Mouse (Mus musculus) embryonic facial prominence, embryonic 11.5 days (tissue): ENCODE results near the gene Igf2bp2. TPM values are rescaled to one million over a fixed set of nuclear protein-coding genes. Genes with fewer than 3 reads are reported as not detected.

Experiments used
- ATAC-seq: fragments of 200-750 bp; cut with Nextera tagmentation; replicated peaks from 2 replicates; pipeline ENCODE4 v1.8.0; 2017; ENCODE audit warnings: low read depth; ENCODE audit not compliant: insufficient number of reproducible peaks, low FRiP score, low TSS enrichment
- DNase-seq: peaks from one replicate; pipeline ENCODE4 v3.0.0-alpha.2; 2015; ENCODE audit warnings: low spot score
- H3K27ac ChIP-seq: fragments of 300-500 bp; sonication (generic); replicated peaks from 2 replicates; pipeline ENCODE4 v1.5.1; 2014; ENCODE audit warnings: mild to moderate bottlenecking, low read depth, low read length, control low read depth
- H3K27me3 ChIP-seq: fragments of 300-500 bp; sonication (generic); 2 replicates; pipeline ENCODE4 v1.6.1; 2014; ENCODE audit warnings: mild to moderate bottlenecking, low read length, moderate library complexity, mixed read lengths; ENCODE audit not compliant: control insufficient read depth, insufficient read depth
- H3K36me3 ChIP-seq: fragments of 300-500 bp; sonication (generic); replicated peaks from 2 replicates; pipeline ENCODE4 v1.6.1; 2014; ENCODE audit warnings: low read depth, mild to moderate bottlenecking, low read length, moderate library complexity, mixed read lengths; ENCODE audit not compliant: control insufficient read depth, insufficient read depth
- H3K4me1 ChIP-seq: fragments of 300-500 bp; sonication (generic); 2 replicates; pipeline ENCODE4 v1.6.1; 2014; ENCODE audit warnings: low read length, mixed read lengths; ENCODE audit not compliant: control insufficient read depth, insufficient read depth
- H3K4me2 ChIP-seq: fragments of 300-500 bp; sonication (generic); 2 replicates; pipeline ENCODE4 v1.6.1; 2014; ENCODE audit warnings: low read depth, mild to moderate bottlenecking, control low read depth, low read length, moderate library complexity
- H3K4me3 ChIP-seq: fragments of 300-500 bp; sonication (generic); 2 replicates; pipeline ENCODE4 v1.5.1; 2014; ENCODE audit warnings: low read depth, low read length, control low read depth
- H3K9ac ChIP-seq: fragments of 300-500 bp; sonication (generic); replicated peaks from 2 replicates; pipeline ENCODE4 v1.6.1; 2014; ENCODE audit warnings: mild to moderate bottlenecking, control low read depth, low read length
- H3K9me3 ChIP-seq: fragments of 300-500 bp; sonication (generic); replicated peaks from 2 replicates; pipeline ENCODE4 v1.6.1; 2016; ENCODE audit warnings: mild to moderate bottlenecking, low read length, inconsistent platforms, mixed read lengths; ENCODE audit not compliant: control insufficient read depth
- WGBS: fragments of 180-500 bp; shearing (Covaris S2); extraction: QIAGEN DNeasy Blood & Tissue Kit; methylation state at CpG from one replicate; pipeline ENCODE4 v1.1.7; 2014; 5-methylcytosine and 5-hydroxymethylcytosine counted together
- polyA plus RNA-seq: library from polyadenylated mRNA; unstranded; fragments of >200 nt; fragmentation: Nextera tagmentation; extraction: Ambion mirVana; gene quantifications from 2 replicates; pipeline ENCODE4 v1.2.1, GENCODE M21; 2014

Gene Igf2bp2
- polyA plus RNA-seq, 1 experiment from 2014 or later = 149 TPM

DNA sequence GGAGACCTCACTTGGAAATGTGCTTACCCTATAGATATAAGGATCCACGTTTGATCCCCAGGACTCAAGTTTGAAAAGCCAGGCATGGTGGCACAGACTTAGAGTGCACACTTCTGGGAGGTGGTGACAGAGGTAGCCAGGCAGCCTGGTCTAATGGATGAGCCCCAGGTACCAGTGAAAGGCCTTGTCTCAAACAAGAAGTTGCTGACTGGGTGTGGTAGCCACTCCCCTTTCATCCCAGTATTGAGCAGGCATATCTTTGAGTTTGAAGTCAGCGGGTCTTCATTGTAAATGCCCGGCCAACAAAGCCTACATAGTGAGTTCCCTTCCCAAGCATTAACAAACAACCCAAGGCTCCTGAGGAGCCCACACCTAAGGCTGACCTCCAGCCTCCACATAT is 15.7 kb upstream of the Igf2bp2 start:
- Histone ChIP-seq H3K27ac (no peak overlapping the region), H3K36me3 (no peaks in the 10 kb centered on the region), H3K9ac (no peak overlapping the region), H3K27me3 (no peaks in the 10 kb centered on the region), H3K4me2 (no peak overlapping the region), H3K9me3 (no peaks in the 10 kb centered on the region), H3K4me1 (no peaks in the 10 kb centered on the region), H3K4me3 (no peak overlapping the region)
- WGBS = 80% methylated on average over 3 of the region's 3 CpGs
- DNase-seq = no peak
- ATAC-seq = no peak

- 79% methylated on average over 2 of the region's 2 CpGs for WGBS
- H3K4me3 ChIP-seq = no peak overlapping the region
Observed at GRCm38 (mm10) chr16:22177999-22178398, 14.9 kb upstream of the Igf2bp2 start.

GRCm38 (mm10) chr16:22168731-22169130 is 5.6 kb upstream of the Igf2bp2 start:
- WGBS = 92% methylated on average over 8 of the region's 8 CpGs
- Histone ChIP-seq H3K4me1 (no peaks in the 10 kb centered on the region), H3K4me3 (no peak overlapping the region), H3K27ac (no peak overlapping the region), H3K27me3 (no peaks in the 10 kb centered on the region), H3K4me2 (no peak overlapping the region), H3K36me3 (no peaks in the 10 kb centered on the region), H3K9ac (no peak overlapping the region), H3K9me3 (no peaks in the 10 kb centered on the region)
- no peak for ATAC-seq
- no peak for DNase-seq

More at GRCm38 (mm10) chr16:22177999-22178398, 14.9 kb upstream of the Igf2bp2 start:
- Histone ChIP-seq H3K4me1 (no peaks in the 10 kb centered on the region), H3K9me3 (no peaks in the 10 kb centered on the region), H3K4me2 (no peak overlapping the region), H3K36me3 (no peaks in the 10 kb centered on the region), H3K27ac (no peak overlapping the region), H3K27me3 (no peaks in the 10 kb centered on the region), H3K9ac (no peak overlapping the region)
- ATAC-seq (no peak), DNase-seq (no peak)

DNA sequence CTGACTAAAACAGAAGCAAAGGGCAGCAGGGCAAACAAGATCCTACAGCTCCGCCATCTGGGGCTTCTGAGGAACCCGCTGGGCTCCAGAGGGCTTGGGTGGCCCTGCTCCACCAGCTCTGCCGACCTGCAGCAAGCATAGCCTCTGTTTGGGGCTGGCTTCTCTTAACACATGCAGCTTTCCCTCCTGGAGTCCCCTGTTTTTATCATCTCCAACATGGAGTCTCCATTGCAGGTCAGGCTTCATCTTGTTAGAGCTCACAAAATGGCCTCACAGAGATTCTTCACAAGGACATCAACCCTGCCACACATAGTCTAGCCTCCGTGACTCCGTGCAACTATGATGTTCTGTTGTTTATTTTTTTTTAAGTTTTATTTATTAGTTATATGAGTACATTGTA is 2.5 kb upstream of the Igf2bp2 start:
- Histone ChIP-seq H3K4me1 (no peaks in the 10 kb centered on the region), H3K27me3 (no peaks in the 10 kb centered on the region), H3K4me3 (no peak overlapping the region), H3K9me3 (no peaks in the 10 kb centered on the region), H3K4me2 (no peak overlapping the region), H3K27ac (no peak overlapping the region), H3K36me3 (no peaks in the 10 kb centered on the region), H3K9ac (no peak overlapping the region)
- DNase-seq = no peak
- no peak for ATAC-seq
- 84% methylated on average over 5 of the region's 5 CpGs for WGBS

DNA sequence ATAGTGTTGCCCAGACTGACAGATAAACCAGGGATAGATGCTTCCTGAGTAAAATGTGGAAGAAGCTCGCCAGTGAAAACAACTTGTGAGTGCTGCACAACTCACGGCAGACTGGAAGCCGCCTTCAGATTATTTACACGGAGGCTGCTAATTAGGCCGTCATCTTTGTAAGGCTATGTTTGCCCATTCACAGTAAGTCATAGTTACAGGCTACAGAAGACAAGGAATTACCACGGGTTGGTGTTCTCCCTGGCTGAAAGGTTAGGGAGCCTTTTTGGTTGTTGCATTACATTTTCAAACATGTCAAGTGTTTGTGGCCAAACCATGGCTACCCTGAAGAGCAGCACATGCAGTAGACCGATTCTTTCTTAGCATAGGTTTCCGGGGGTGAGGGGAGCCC is 1.3 kb upstream of the Igf2bp2 start:
- Histone ChIP-seq H3K4me2 (no peak overlapping the region; the same call in 1 of the 2 replicates), H3K27ac (no peak overlapping the region), H3K9me3 (no peaks in the 10 kb centered on the region), H3K36me3 (no peaks in the 10 kb centered on the region), H3K4me1 (no peaks in the 10 kb centered on the region), H3K9ac (no peak overlapping the region), H3K4me3 (no peak overlapping the region), H3K27me3 (no peaks in the 10 kb centered on the region)
- WGBS = 46% methylated on average over 8 of the region's 8 CpGs
- DNase-seq = no peak
- no peak for ATAC-seq

DNA sequence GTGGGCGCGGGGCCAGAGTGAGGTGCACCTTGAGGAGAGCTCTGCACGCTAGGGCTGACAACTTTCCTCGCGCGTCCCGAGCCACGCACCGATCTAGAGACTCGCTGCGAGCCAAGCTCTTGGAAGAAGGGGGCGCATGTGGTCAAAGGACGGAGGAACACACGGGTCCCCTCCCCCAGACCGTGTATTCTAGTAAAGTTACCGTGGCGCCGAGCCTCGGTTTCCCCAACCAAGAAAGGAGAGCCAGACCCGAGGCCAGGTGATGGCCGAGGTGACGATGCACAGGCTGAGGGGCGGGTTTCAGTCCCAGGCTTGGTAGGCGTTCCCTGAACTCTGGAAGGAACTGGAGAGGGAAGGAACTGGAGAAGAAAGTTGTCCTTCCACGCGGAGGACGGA is 355 bp upstream of the Igf2bp2 start:
- DNase-seq (peak; percentile 76), ATAC-seq (peak; percentile 34)
- Histone ChIP-seq H3K27ac (peak overlapping the region; percentile 92), H3K9ac (peak overlapping the region; percentile 99), H3K4me2 (peak overlapping the region; percentile 81), H3K4me1 (no peaks in the 10 kb centered on the region), H3K4me3 (peak overlapping the region; percentile 99), H3K27me3 (no peaks in the 10 kb centered on the region), H3K9me3 (no peaks in the 10 kb centered on the region), H3K36me3 (no peaks in the 10 kb centered on the region)
- WGBS = under 1% methylated on average over 27 of the region's 27 CpGs

- DNase-seq = peak; percentile 47
- WGBS = 0% methylated on average over 19 of the region's 19 CpGs
- peak; percentile 11; the same call in 1 of the 2 replicates for ATAC-seq
Observed at GRCm38 (mm10) chr16:22162066-22162511, 1.0 kb downstream of the Igf2bp2 start.

GRCm38 (mm10) chr16:22161351-22162065 is 1.6 kb downstream of the Igf2bp2 start:
- WGBS = under 1% methylated on average over 66 of the region's 71 CpGs
- Histone ChIP-seq H3K4me2 (peak overlapping the region; percentile 81), H3K27ac (peak overlapping the region; percentile 92), H3K4me3 (peak overlapping the region; percentile 99), H3K9ac (peak overlapping the region; percentile 99), H3K9me3 (no peaks in the 10 kb centered on the region), H3K4me1 (no peaks in the 10 kb centered on the region), H3K27me3 (no peaks in the 10 kb centered on the region), H3K36me3 (no peaks in the 10 kb centered on the region)
- ATAC-seq (0 out of 2 replicates have a peak, but pooled peaks have one; percentile 35), DNase-seq (peak; percentile 82)

More at GRCm38 (mm10) chr16:22162066-22162511, 1.0 kb downstream of the Igf2bp2 start:
- Histone ChIP-seq H3K4me1 (no peaks in the 10 kb centered on the region), H3K36me3 (no peaks in the 10 kb centered on the region), H3K4me3 (peak overlapping the region; percentile 99), H3K9me3 (no peaks in the 10 kb centered on the region), H3K27ac (peak overlapping the region; percentile 92), H3K9ac (peak overlapping the region; percentile 99), H3K27me3 (no peaks in the 10 kb centered on the region), H3K4me2 (peak overlapping the region; percentile 81)
